Mouse (Mus musculus) neural tube, embryonic 13.5 days (tissue): ENCODE data around the gene Cdk19. TPM values are rescaled to one million over a fixed set of nuclear protein-coding genes. Genes with fewer than 3 reads are reported as not detected.

Experiments used
- ATAC-seq: fragments of 200-750 bp; cut with Nextera tagmentation; 2 replicates; pipeline ENCODE4 v1.8.0; 2017; ENCODE audit warnings: low read depth, mild to moderate bottlenecking, moderate TSS enrichment, moderate library complexity
- H3K27ac ChIP-seq: fragments of 300-500 bp; sonication (generic); replicated peaks from 2 replicates; pipeline ENCODE4 v1.5.1; 2015; ENCODE audit warnings: moderate library complexity, mild to moderate bottlenecking, inconsistent platforms
- H3K27me3 ChIP-seq: fragments of 300-500 bp; sonication (generic); 2 replicates; pipeline ENCODE4 v1.6.1; 2015; ENCODE audit warnings: mild to moderate bottlenecking, inconsistent platforms
- H3K36me3 ChIP-seq: fragments of 300-500 bp; sonication (generic); 2 replicates; pipeline ENCODE4 v1.6.1; 2015; ENCODE audit warnings: mild to moderate bottlenecking, inconsistent platforms
- H3K4me1 ChIP-seq: fragments of 300-500 bp; sonication (generic); replicated peaks from 2 replicates; pipeline ENCODE4 v1.6.1; 2015; ENCODE audit warnings: inconsistent platforms
- H3K4me2 ChIP-seq: fragments of 300-500 bp; sonication (generic); 2 replicates; pipeline ENCODE4 v1.6.1; 2015; ENCODE audit warnings: inconsistent platforms, mild to moderate bottlenecking, moderate library complexity
- H3K4me3 ChIP-seq: fragments of 300-500 bp; sonication (generic); 2 replicates; pipeline ENCODE4 v1.5.1; 2015; ENCODE audit warnings: mild to moderate bottlenecking, inconsistent platforms
- H3K9ac ChIP-seq: fragments of 300-500 bp; sonication (generic); 2 replicates; pipeline ENCODE4 v1.6.1; 2015; ENCODE audit warnings: moderate library complexity, mild to moderate bottlenecking, inconsistent platforms
- H3K9me3 ChIP-seq: fragments of 300-500 bp; sonication (generic); 2 replicates; pipeline ENCODE4 v1.6.1; 2016; ENCODE audit warnings: inconsistent platforms
- WGBS: fragments of 180-500 bp; shearing (Covaris S2); methylation state at CpG from one replicate; pipeline ENCODE4 v1.1.7; 2015; 5-methylcytosine and 5-hydroxymethylcytosine counted together
- polyA plus RNA-seq: library from polyadenylated mRNA; unstranded; fragments of >200 nt; fragmentation: Nextera tagmentation; extraction: Ambion mirVana; gene quantifications from 2 replicates; pipeline ENCODE4 v1.2.1, GENCODE M21; 2015

The Cdk19 gene
- polyA plus RNA-seq, 1 experiment from 2014 or later: 11.1 TPM

GRCm38 (mm10) chr10:40320306-40320705, 19.1 kb upstream of the Cdk19 start:
- H3K36me3 ChIP-seq: no peaks in the 10 kb centered on the region
- ATAC-seq: no peak
- no peak overlapping the region for H3K27ac ChIP-seq
- no peak overlapping the region for H3K9ac ChIP-seq
- no peaks in the 10 kb centered on the region for H3K9me3 ChIP-seq
- no peak overlapping the region for H3K4me3 ChIP-seq
- 93% methylated on average over 10 of the region's 10 CpGs for WGBS
- no peaks in the 10 kb centered on the region for H3K27me3 ChIP-seq
- H3K4me2 ChIP-seq: no peak overlapping the region
- H3K4me1 ChIP-seq: no peaks in the 10 kb centered on the region

GRCm38 (mm10) chr10:40328004-40328551, 11.3 kb upstream of the Cdk19 start:
- Histone ChIP-seq H3K9ac (no peak overlapping the region), H3K27ac (no peak overlapping the region)
- 86% methylated on average over 9 of the region's 9 CpGs for WGBS

GRCm38 (mm10) chr10:40330262-40330661, 9.1 kb upstream of the Cdk19 start:
- no peaks in the 10 kb centered on the region for H3K4me1 ChIP-seq
- H3K4me3 ChIP-seq: no peak overlapping the region
- H3K27ac ChIP-seq: no peak overlapping the region
- ATAC-seq: no peak
- no peaks in the 10 kb centered on the region for H3K36me3 ChIP-seq
- H3K9ac ChIP-seq: no peak overlapping the region
- H3K9me3 ChIP-seq: no peaks in the 10 kb centered on the region
- WGBS: 81% methylated on average over 1 of the region's 1 CpGs
- no peaks in the 10 kb centered on the region for H3K27me3 ChIP-seq
- no peak overlapping the region for H3K4me2 ChIP-seq

More at GRCm38 (mm10) chr10:40328004-40328551, 11.3 kb upstream of the Cdk19 start:
- Histone ChIP-seq H3K4me2 (no peak overlapping the region), H3K9me3 (no peaks in the 10 kb centered on the region), H3K36me3 (no peaks in the 10 kb centered on the region), H3K4me1 (no peaks in the 10 kb centered on the region), H3K27me3 (no peaks in the 10 kb centered on the region), H3K4me3 (no peak overlapping the region)
- ATAC-seq: no peak

- no peak overlapping the region for H3K9ac ChIP-seq
- H3K4me3 ChIP-seq: no peak overlapping the region
- 71% methylated on average over 6 of the region's 6 CpGs for WGBS
- H3K27me3 ChIP-seq: no peaks in the 10 kb centered on the region
- H3K27ac ChIP-seq: no peak overlapping the region
- no peaks in the 10 kb centered on the region for H3K9me3 ChIP-seq
- no peaks in the 10 kb centered on the region for H3K36me3 ChIP-seq
- H3K4me1 ChIP-seq: no peaks in the 10 kb centered on the region
- H3K4me2 ChIP-seq: no peak overlapping the region
- ATAC-seq: no peak
These were observed 6.5 kb upstream of the Cdk19 start for GRCm38 (mm10) chr10:40332864-40333263.

- no peak for ATAC-seq
- Histone ChIP-seq H3K9me3 (no peaks in the 10 kb centered on the region), H3K4me2 (no peak overlapping the region), H3K27ac (no peak overlapping the region), H3K27me3 (no peaks in the 10 kb centered on the region), H3K4me1 (0 out of 2 replicates have a peak, but pooled peaks cover 4% of the 10 kb centered on the region), H3K4me3 (no peak overlapping the region), H3K9ac (no peak overlapping the region), H3K36me3 (no peaks in the 10 kb centered on the region)
- WGBS: 75% methylated on average over 4 of the region's 4 CpGs
These were observed 2.7 kb downstream of the Cdk19 start for GRCm38 (mm10) chr10:40342036-40342435.

GRCm38 (mm10) chr10:40346776-40347403, 7.5 kb downstream of the Cdk19 start:
- no peak for ATAC-seq
- Histone ChIP-seq H3K9me3 (no peaks in the 10 kb centered on the region), H3K4me2 (no peak overlapping the region), H3K4me3 (no peak overlapping the region), H3K27ac (no peak overlapping the region), H3K4me1 (peaks cover 24% of the 10 kb centered on the region), H3K27me3 (no peaks in the 10 kb centered on the region), H3K9ac (no peak overlapping the region), H3K36me3 (no peaks in the 10 kb centered on the region)
- 74% methylated on average over 3 of the region's 3 CpGs for WGBS

- H3K4me1 ChIP-seq: peaks cover 24% of the 10 kb centered on the region
- no peak for ATAC-seq
- H3K9ac ChIP-seq: no peak overlapping the region
- H3K9me3 ChIP-seq: no peaks in the 10 kb centered on the region
- peak overlapping the region; percentile 64 for H3K4me2 ChIP-seq
- WGBS: 71% methylated on average over 9 of the region's 9 CpGs
- H3K36me3 ChIP-seq: no peaks in the 10 kb centered on the region
- no peak overlapping the region; the same call in 1 of the 2 replicates for H3K27ac ChIP-seq
- H3K4me3 ChIP-seq: peak overlapping the region; percentile 90; the same call in 1 of the 2 replicates
- H3K27me3 ChIP-seq: no peaks in the 10 kb centered on the region
These were observed 8.1 kb downstream of the Cdk19 start for GRCm38 (mm10) chr10:40347461-40347954.

GRCm38 (mm10) chr10:40348566-40349536, 9.5 kb downstream of the Cdk19 start:
- Histone ChIP-seq H3K4me1 (peaks cover 33% of the 10 kb centered on the region), H3K9ac (peak overlapping the region; percentile 88), H3K4me3 (peak overlapping the region; percentile 90), H3K9me3 (no peaks in the 10 kb centered on the region), H3K36me3 (no peaks in the 10 kb centered on the region), H3K27ac (peak overlapping the region; percentile 94), H3K27me3 (no peaks in the 10 kb centered on the region), H3K4me2 (peak overlapping the region; percentile 73)
- ATAC-seq: peak; percentile 99
- under 1% methylated on average over 75 of the region's 76 CpGs for WGBS

- Histone ChIP-seq H3K4me2 (peak overlapping the region; percentile 73), H3K36me3 (no peaks in the 10 kb centered on the region), H3K9me3 (no peaks in the 10 kb centered on the region), H3K4me3 (peak overlapping the region; percentile 90), H3K27ac (peak overlapping the region; percentile 94), H3K27me3 (no peaks in the 10 kb centered on the region), H3K9ac (peak overlapping the region; percentile 88), H3K4me1 (peaks cover 36% of the 10 kb centered on the region)
- ATAC-seq: peak; percentile 60
- WGBS: under 1% methylated on average over 57 of the region's 62 CpGs
These were observed 10.3 kb downstream of the Cdk19 start for GRCm38 (mm10) chr10:40349631-40350177.

GRCm38 (mm10) chr10:40350245-40350932, 11.0 kb downstream of the Cdk19 start:
- H3K27me3 ChIP-seq: no peaks in the 10 kb centered on the region
- H3K36me3 ChIP-seq: no peaks in the 10 kb centered on the region
- peaks cover 36% of the 10 kb centered on the region for H3K4me1 ChIP-seq
- H3K4me2 ChIP-seq: peak overlapping the region; percentile 73
- H3K9me3 ChIP-seq: no peaks in the 10 kb centered on the region
- H3K4me3 ChIP-seq: peak overlapping the region; percentile 90
- H3K9ac ChIP-seq: peak overlapping the region; percentile 88
- no peak for ATAC-seq
- peak overlapping the region; percentile 94; the same call in 1 of the 2 replicates for H3K27ac ChIP-seq
- 56% methylated on average over 12 of the region's 12 CpGs for WGBS

GRCm38 (mm10) chr10:40351156-40351555, 11.8 kb downstream of the Cdk19 start:
- no peaks in the 10 kb centered on the region for H3K27me3 ChIP-seq
- H3K9me3 ChIP-seq: no peaks in the 10 kb centered on the region
- peak overlapping the region; percentile 73 for H3K4me2 ChIP-seq
- no peak overlapping the region for H3K27ac ChIP-seq
- no peak overlapping the region; the same call in 1 of the 2 replicates for H3K9ac ChIP-seq
- H3K36me3 ChIP-seq: no peaks in the 10 kb centered on the region
- peaks cover 36% of the 10 kb centered on the region for H3K4me1 ChIP-seq
- no peak for ATAC-seq
- H3K4me3 ChIP-seq: peak overlapping the region; percentile 90
- 51% methylated on average over 4 of the region's 4 CpGs for WGBS
